Mouse (Mus musculus) neural tube, embryonic 12.5 days (tissue): ENCODE data around the gene Smurf2. TPM values are rescaled to one million over a fixed set of nuclear protein-coding genes. Genes with fewer than 3 reads are reported as not detected.

Experiments
- ATAC-seq: fragments of 200-750 bp; cut with Nextera tagmentation; 2 replicates; pipeline ENCODE4 v1.8.0; 2017; ENCODE audit warnings: low read depth, mild to moderate bottlenecking, moderate TSS enrichment, moderate library complexity; ENCODE audit not compliant: low FRiP score
- H3K27ac ChIP-seq: fragments of 300-500 bp; sonication (generic); 2 replicates; pipeline ENCODE4 v1.5.1; 2016
- H3K27me3 ChIP-seq: fragments of 300-500 bp; sonication (generic); replicated peaks from 2 replicates; pipeline ENCODE4 v1.6.1; 2016; ENCODE audit warnings: mild to moderate bottlenecking
- H3K36me3 ChIP-seq: fragments of 300-500 bp; sonication (generic); 2 replicates; pipeline ENCODE4 v1.6.1; 2016; ENCODE audit warnings: mild to moderate bottlenecking
- H3K4me1 ChIP-seq: fragments of 300-500 bp; sonication (generic); 2 replicates; pipeline ENCODE4 v1.6.1; 2016
- H3K4me2 ChIP-seq: fragments of 300-500 bp; sonication (generic); replicated peaks from 2 replicates; pipeline ENCODE4 v1.6.1; 2016; ENCODE audit warnings: mild to moderate bottlenecking
- H3K4me3 ChIP-seq: fragments of 300-500 bp; sonication (generic); 2 replicates; pipeline ENCODE4 v1.5.1; 2016
- H3K9ac ChIP-seq: fragments of 300-500 bp; sonication (generic); 2 replicates; pipeline ENCODE4 v1.6.1; 2016; ENCODE audit warnings: mild to moderate bottlenecking
- H3K9me3 ChIP-seq: fragments of 300-500 bp; sonication (generic); 2 replicates; pipeline ENCODE4 v1.6.1; 2016; ENCODE audit warnings: mild to moderate bottlenecking
- WGBS: fragments of 180-500 bp; shearing (Covaris S2); methylation state at CpG from one replicate; pipeline ENCODE4 v1.1.7; 2016; 5-methylcytosine and 5-hydroxymethylcytosine counted together
- polyA plus RNA-seq: library from polyadenylated mRNA; unstranded; fragments of >200 nt; fragmentation: Nextera tagmentation; extraction: Ambion mirVana; gene quantifications from 2 replicates; pipeline ENCODE4 v1.2.1, GENCODE M21; 2016

Smurf2 gene
- polyA plus RNA-seq, 1 experiment from 2014 or later = 16.4 TPM

DNA sequence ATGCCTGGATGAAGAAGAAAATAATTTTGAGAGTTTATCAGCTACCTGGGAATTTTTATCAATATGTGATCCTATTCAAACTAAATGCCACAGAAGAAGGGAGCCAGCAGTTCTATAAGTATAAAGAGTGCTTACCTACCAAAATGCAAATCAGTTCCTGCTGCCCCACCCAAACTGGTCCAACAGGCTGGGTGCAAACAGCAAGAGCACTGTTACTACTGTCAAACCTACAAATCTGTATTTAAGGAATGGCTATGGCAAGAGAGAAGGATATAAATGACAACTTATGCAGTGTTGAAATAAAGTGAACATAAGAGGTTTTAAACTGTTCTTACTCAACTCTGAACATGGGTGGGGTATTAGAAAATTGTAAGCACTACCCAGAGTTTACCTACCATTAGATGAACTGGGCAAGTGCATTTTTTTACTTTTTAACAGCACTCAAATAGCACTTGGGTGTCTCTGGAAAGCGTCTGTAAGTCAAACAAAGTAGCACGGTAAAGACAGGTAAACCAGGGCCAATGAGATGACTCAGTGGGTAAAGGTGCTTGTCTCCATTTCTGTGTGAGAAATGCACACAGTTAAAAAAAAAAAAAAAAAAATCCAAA, 23.9 kb downstream of the Smurf2 start:
- H3K9me3 ChIP-seq = no peaks in the 10 kb centered on the region
- H3K4me3 ChIP-seq = no peak overlapping the region
- no peak overlapping the region for H3K4me2 ChIP-seq
- no peaks in the 10 kb centered on the region for H3K27me3 ChIP-seq
- no peak overlapping the region for H3K9ac ChIP-seq
- no peaks in the 10 kb centered on the region for H3K4me1 ChIP-seq
- ATAC-seq = no peak
- H3K36me3 ChIP-seq = no peaks in the 10 kb centered on the region
- 90% methylated on average over 2 of the region's 2 CpGs for WGBS
- H3K27ac ChIP-seq = no peak overlapping the region

DNA sequence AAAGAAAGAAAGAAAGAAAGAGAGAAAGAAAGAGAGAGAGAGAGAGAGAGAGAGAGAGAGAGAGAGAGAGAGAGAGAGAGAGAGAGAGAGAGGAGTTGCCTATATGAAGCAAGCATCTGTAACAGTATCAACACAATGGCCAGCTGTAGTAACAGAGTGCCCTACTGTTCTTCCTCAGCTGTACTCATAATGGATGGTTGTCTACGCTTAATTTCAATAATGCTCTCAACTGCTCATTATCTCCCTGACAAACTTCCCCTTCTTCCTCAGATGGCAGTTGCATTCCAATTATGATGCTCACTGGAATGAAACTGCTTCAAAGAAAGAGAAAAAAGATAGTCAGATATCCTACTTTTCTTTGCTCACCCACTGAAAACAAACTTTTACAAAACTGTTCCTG, 36.9 kb downstream of the Smurf2 start:
- H3K4me3 ChIP-seq = no peak overlapping the region
- no peaks in the 10 kb centered on the region for H3K36me3 ChIP-seq
- H3K4me2 ChIP-seq = no peak overlapping the region
- no peak overlapping the region for H3K27ac ChIP-seq
- 60% methylated on average over 1 of the region's 1 CpGs for WGBS
- no peak for ATAC-seq
- H3K27me3 ChIP-seq = no peaks in the 10 kb centered on the region
- H3K9ac ChIP-seq = no peak overlapping the region
- no peaks in the 10 kb centered on the region for H3K9me3 ChIP-seq
- no peaks in the 10 kb centered on the region for H3K4me1 ChIP-seq

GRCm38 (mm10) chr11:106872650-106873049, 47.9 kb downstream of the Smurf2 start:
- no peaks in the 10 kb centered on the region for H3K9me3 ChIP-seq
- no peaks in the 10 kb centered on the region for H3K4me1 ChIP-seq
- no peak for ATAC-seq
- no peaks in the 10 kb centered on the region for H3K27me3 ChIP-seq
- H3K4me3 ChIP-seq = no peak overlapping the region
- WGBS = 90% methylated on average over 6 of the region's 6 CpGs
- H3K4me2 ChIP-seq = no peak overlapping the region
- H3K27ac ChIP-seq = no peak overlapping the region
- no peak overlapping the region for H3K9ac ChIP-seq
- peaks cover 10% of the 10 kb centered on the region for H3K36me3 ChIP-seq

- Histone ChIP-seq H3K4me3 (no peak overlapping the region), H3K9ac (no peak overlapping the region), H3K36me3 (peaks cover 37% of the 10 kb centered on the region), H3K4me1 (no peaks in the 10 kb centered on the region), H3K27me3 (no peaks in the 10 kb centered on the region), H3K27ac (no peak overlapping the region), H3K9me3 (no peaks in the 10 kb centered on the region), H3K4me2 (no peak overlapping the region)
- no peak for ATAC-seq
- 62% methylated on average over 2 of the region's 2 CpGs for WGBS
Measured at GRCm38 (mm10) chr11:106851438-106851837, 69.1 kb downstream of the Smurf2 start.

DNA sequence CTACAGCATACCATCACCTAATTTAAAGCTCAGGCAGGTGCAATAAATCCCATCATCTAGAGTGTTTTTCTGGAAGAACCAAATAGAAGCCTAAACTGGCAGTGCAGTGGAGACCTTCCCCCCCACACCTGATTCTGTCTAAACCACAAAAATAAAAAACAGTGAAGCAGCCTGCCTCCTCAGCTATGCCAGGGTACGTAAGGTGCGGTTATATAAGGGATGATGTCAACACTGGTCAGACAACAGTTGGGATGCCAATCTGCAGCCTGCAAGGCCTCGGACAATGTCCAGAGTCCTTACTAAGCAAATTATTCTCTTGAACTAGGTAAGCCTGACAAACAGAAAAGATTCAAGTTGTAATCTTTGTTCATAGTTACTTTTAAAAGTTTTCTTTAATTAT, 78.5 kb downstream of the Smurf2 start:
- Histone ChIP-seq H3K27ac (no peak overlapping the region), H3K27me3 (no peaks in the 10 kb centered on the region), H3K4me1 (no peaks in the 10 kb centered on the region), H3K4me2 (no peak overlapping the region), H3K4me3 (no peak overlapping the region), H3K9me3 (no peaks in the 10 kb centered on the region), H3K9ac (no peak overlapping the region), H3K36me3 (peaks cover 53% of the 10 kb centered on the region)
- 97% methylated on average over 3 of the region's 3 CpGs for WGBS
- no peak for ATAC-seq

DNA sequence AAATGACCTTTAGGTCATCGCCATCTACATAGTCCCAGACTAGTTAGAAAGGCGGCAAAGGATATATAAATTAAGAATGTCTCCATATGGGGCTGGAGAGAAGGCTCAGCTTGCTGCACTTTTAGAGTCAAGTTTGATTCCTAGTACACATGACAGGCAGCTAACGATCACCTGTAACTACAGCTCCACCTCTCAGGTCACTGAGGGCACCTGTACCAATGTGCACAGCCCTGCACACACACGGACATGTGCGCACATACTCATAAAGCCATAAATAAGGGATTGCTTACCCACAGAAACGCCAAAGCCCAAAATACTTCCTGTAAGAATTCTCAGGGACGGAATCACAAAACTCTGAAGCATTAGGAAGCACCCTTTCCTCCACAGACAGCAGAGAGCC, 92.4 kb downstream of the Smurf2 start:
- peaks cover 55% of the 10 kb centered on the region for H3K36me3 ChIP-seq

DNA sequence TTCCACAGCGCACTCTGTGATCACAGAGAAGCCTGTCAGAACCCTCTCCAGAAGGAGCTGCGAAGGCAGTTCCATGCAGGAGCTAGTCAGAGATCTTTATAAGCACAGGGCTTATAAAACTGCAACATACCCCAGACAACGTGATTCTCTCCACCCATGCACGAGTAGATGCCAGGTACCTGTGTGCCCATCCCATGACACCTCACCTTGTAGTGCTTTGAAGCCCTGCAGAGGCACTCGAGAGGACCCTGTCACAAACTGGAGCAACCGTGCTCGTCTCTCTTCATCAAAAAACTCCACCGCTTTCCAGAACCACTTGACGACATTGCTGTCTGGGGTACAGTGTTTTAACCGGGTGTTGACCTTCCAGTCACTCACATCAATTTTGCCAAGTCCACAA, 96.1 kb downstream of the Smurf2 start:
- ATAC-seq = no peak
- no peak overlapping the region for H3K27ac ChIP-seq
- H3K4me1 ChIP-seq = no peaks in the 10 kb centered on the region
- peaks cover 56% of the 10 kb centered on the region for H3K36me3 ChIP-seq
- whole genome bisulfite sequencing = 95% methylated on average over 10 of the region's 10 CpGs
- no peak overlapping the region for H3K4me3 ChIP-seq
- H3K27me3 ChIP-seq = no peaks in the 10 kb centered on the region
- H3K9ac ChIP-seq = no peak overlapping the region
- H3K4me2 ChIP-seq = no peak overlapping the region
- no peaks in the 10 kb centered on the region for H3K9me3 ChIP-seq

More for the DNA sequence above, 92.4 kb downstream of the Smurf2 start:
- WGBS = 94% methylated on average over 7 of the region's 7 CpGs
- ATAC-seq = no peak
- Histone ChIP-seq H3K9ac (no peak overlapping the region), H3K9me3 (no peaks in the 10 kb centered on the region), H3K4me2 (no peak overlapping the region), H3K4me3 (no peak overlapping the region), H3K27me3 (no peaks in the 10 kb centered on the region), H3K4me1 (no peaks in the 10 kb centered on the region), H3K27ac (no peak overlapping the region)

- WGBS = 92% methylated on average over 8 of the region's 8 CpGs
- Histone ChIP-seq H3K27me3 (no peaks in the 10 kb centered on the region), H3K9ac (no peak overlapping the region), H3K4me3 (no peak overlapping the region), H3K9me3 (no peaks in the 10 kb centered on the region), H3K4me1 (no peaks in the 10 kb centered on the region), H3K27ac (no peak overlapping the region), H3K4me2 (no peak overlapping the region), H3K36me3 (peaks cover 57% of the 10 kb centered on the region)
- ATAC-seq = no peak
Measured at GRCm38 (mm10) chr11:106823741-106824140, 96.8 kb downstream of the Smurf2 start.

DNA sequence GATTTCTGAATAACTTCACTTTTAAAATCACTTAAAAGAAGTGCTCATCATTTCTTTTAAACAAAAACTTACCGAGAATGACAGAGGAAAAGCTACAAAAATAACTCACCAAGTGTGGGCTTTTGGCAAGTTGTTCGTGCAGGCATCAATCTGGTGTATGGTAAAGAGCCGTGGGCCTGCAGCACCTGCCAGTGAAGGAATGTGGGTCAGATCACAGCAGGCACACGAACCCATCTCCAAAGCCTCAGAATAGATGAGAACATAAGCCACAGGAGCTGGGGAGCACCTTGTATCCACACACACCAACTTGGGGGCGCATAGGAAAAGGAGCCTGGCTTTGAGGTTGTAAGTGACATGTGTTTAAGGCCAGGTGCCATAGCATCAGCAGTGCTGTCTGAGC, 97.6 kb downstream of the Smurf2 start:
- Histone ChIP-seq H3K9ac (no peak overlapping the region), H3K4me2 (no peak overlapping the region), H3K9me3 (no peaks in the 10 kb centered on the region), H3K4me1 (no peaks in the 10 kb centered on the region), H3K27ac (no peak overlapping the region), H3K4me3 (no peak overlapping the region), H3K27me3 (no peaks in the 10 kb centered on the region), H3K36me3 (peaks cover 49% of the 10 kb centered on the region)
- no peak for ATAC-seq
- WGBS = 84% methylated on average over 5 of the region's 5 CpGs

DNA sequence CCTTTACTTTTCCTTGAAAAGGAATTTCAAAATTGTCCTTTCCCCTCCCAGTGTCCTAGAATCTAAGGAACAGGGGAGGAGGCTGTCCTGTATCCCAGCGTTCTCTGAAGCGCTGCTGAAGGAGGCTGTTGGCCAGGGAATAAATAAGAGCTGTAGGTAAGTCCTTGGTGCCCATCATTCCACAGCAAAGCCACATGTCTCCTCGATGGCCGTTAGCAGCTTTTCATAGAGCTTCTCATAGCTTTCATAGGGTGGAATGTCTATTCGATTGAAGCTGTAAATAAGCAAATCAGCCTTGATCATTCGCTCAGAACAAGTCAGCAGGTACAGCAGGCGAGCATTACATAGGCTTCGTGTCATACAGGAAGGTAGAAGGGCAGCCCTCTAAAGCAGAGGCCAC, 98.0 kb downstream of the Smurf2 start:
- peaks cover 51% of the 10 kb centered on the region for H3K36me3 ChIP-seq
- no peak for ATAC-seq
- H3K4me1 ChIP-seq = no peaks in the 10 kb centered on the region
- H3K9me3 ChIP-seq = no peaks in the 10 kb centered on the region
- H3K4me3 ChIP-seq = no peak overlapping the region
- no peak overlapping the region for H3K9ac ChIP-seq
- H3K27me3 ChIP-seq = no peaks in the 10 kb centered on the region
- WGBS = 92% methylated on average over 8 of the region's 8 CpGs
- H3K4me2 ChIP-seq = no peak overlapping the region
- H3K27ac ChIP-seq = no peak overlapping the region

- no peak overlapping the region for H3K4me3 ChIP-seq
- H3K4me1 ChIP-seq = no peaks in the 10 kb centered on the region
- ATAC-seq = no peak
- no peaks in the 10 kb centered on the region for H3K27me3 ChIP-seq
- WGBS = 84% methylated on average over 6 of the region's 6 CpGs
- no peak overlapping the region for H3K9ac ChIP-seq
- no peak overlapping the region for H3K27ac ChIP-seq
- peaks cover 57% of the 10 kb centered on the region for H3K36me3 ChIP-seq
- no peaks in the 10 kb centered on the region for H3K9me3 ChIP-seq
- no peak overlapping the region for H3K4me2 ChIP-seq
Measured at GRCm38 (mm10) chr11:106821397-106821796, 99.1 kb downstream of the Smurf2 start.

DNA sequence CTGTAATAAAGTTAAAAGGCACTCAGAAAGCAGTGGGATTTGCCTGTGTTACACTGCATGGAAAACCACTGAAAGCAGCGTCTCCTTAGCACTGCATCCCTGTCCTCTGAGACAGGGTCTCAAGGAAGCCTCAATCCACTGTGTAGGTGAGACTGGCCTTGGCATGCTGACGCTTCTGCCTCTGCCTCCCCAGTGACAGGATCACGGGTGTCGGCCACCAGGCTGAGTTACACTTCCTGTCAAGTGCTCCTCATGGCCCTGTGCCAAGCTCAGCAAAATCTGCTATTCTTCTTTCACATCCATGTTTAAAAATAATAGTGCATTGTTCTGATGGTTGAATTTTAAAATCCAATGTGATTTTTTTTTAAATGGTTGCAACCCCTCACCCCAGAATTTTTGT, 99.5 kb downstream of the Smurf2 start:
- Histone ChIP-seq H3K36me3 (peaks cover 60% of the 10 kb centered on the region), H3K4me1 (no peaks in the 10 kb centered on the region), H3K9me3 (no peaks in the 10 kb centered on the region), H3K9ac (no peak overlapping the region), H3K27ac (no peak overlapping the region), H3K27me3 (no peaks in the 10 kb centered on the region), H3K4me2 (no peak overlapping the region), H3K4me3 (no peak overlapping the region)
- WGBS = 79% methylated on average over 4 of the region's 4 CpGs
- ATAC-seq = no peak

DNA sequence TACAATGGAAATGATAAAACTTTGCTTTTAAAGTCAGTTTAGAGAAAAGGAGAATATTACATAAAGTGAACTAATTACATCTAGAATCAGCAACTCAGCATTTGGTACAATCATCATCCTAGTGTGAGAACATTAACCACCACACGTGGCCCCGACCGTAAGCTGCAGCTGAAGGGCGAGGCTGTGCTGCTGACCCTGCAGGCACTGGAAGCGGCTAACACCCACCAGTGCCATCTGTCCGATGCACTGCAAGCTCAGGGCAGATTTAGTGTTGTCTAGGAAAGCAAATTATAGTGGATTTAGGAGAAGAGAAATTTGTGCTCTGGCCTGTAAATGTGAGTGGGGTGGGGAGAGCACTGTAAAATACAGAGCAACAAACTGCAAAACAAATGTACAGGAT, 100.3 kb downstream of the Smurf2 start:
- Histone ChIP-seq H3K9ac (no peak overlapping the region), H3K27ac (no peak overlapping the region), H3K36me3 (peaks cover 68% of the 10 kb centered on the region), H3K4me2 (no peak overlapping the region), H3K9me3 (no peaks in the 10 kb centered on the region), H3K4me1 (no peaks in the 10 kb centered on the region), H3K27me3 (no peaks in the 10 kb centered on the region), H3K4me3 (no peak overlapping the region)
- no peak for ATAC-seq
- 83% methylated on average over 6 of the region's 6 CpGs for WGBS
